Mouse (Mus musculus): ENCODE measurements around the gene Xylt1. TPM values are rescaled to one million over a fixed set of nuclear protein-coding genes. Genes with fewer than 3 reads are reported as not detected.
A peak's percentile ranks its signal among the peaks of the same experiment; 100 is the strongest.

The Xylt1 gene
- polyA plus RNA-seq, 1 experiment from 2014 or later, result 1.1 TPM

GRCm38 (mm10) chr7:117462196-117462935 lies 81.6 kb downstream of the Xylt1 start:
- WGBS, result 52% methylated on average over 7 of the region's 7 CpGs
- Histone ChIP-seq H3K9me3 (ENCODE audit: control insufficient read depth, low read length) (no peaks in the 10 kb centered on the region; the same call in 1 of the 2 replicates), H3K4me3 (ENCODE audit: low read depth, low read length) (no peak overlapping the region), H3K4me1 (ENCODE audit: control insufficient read depth, insufficient read depth, low read length) (no peaks in the 10 kb centered on the region), H3K27ac (ENCODE audit: low read depth, low read length) (no peak overlapping the region), H3K36me3 (ENCODE audit: control insufficient read depth, insufficient read depth, low read length) (no peaks in the 10 kb centered on the region), H3K9ac (ENCODE audit: low read length) (no peak overlapping the region), H3K4me2 (no peak overlapping the region), H3K27me3 (ENCODE audit: control insufficient read depth, insufficient read depth, low read length) (no peaks in the 10 kb centered on the region)
- no peak for DNase-seq (ENCODE audit: low spot score, missing footprints)
- ATAC-seq (ENCODE audit: low FRiP score), result no peak

DNA sequence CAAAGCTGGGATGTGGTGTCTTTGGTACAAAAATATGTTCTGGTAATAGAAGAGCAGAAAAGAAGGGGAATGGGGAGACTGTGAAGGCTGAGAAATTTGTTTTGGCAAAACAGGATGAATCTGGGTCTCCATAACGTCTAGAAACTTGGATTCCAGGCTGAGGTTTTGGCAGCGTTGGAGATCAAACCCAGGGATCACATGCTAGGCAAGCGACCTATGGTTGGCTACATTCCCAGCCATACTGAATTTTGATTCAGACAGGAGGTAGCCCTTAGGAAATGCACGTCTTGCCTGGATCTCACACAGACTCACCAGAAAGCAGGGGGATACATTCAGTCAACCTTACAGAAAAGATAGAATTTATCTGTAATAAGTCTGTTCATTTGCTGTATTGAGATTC lies 84.2 kb downstream of the Xylt1 start:
- Histone ChIP-seq H3K4me2 (no peak overlapping the region), H3K4me3 (ENCODE audit: low read depth, low read length) (no peak overlapping the region), H3K27me3 (ENCODE audit: control insufficient read depth, insufficient read depth, low read length) (no peaks in the 10 kb centered on the region), H3K4me1 (ENCODE audit: control insufficient read depth, insufficient read depth, low read length) (no peaks in the 10 kb centered on the region), H3K9ac (ENCODE audit: low read length) (no peak overlapping the region), H3K27ac (ENCODE audit: low read depth, low read length) (no peak overlapping the region), H3K9me3 (ENCODE audit: control insufficient read depth, low read length) (no peaks in the 10 kb centered on the region; the same call in 1 of the 2 replicates), H3K36me3 (ENCODE audit: control insufficient read depth, insufficient read depth, low read length) (no peaks in the 10 kb centered on the region)
- 89% methylated on average over 4 of the region's 4 CpGs for WGBS
- ATAC-seq (ENCODE audit: low FRiP score) (no peak), DNase-seq (ENCODE audit: low spot score, missing footprints) (no peak)

DNA sequence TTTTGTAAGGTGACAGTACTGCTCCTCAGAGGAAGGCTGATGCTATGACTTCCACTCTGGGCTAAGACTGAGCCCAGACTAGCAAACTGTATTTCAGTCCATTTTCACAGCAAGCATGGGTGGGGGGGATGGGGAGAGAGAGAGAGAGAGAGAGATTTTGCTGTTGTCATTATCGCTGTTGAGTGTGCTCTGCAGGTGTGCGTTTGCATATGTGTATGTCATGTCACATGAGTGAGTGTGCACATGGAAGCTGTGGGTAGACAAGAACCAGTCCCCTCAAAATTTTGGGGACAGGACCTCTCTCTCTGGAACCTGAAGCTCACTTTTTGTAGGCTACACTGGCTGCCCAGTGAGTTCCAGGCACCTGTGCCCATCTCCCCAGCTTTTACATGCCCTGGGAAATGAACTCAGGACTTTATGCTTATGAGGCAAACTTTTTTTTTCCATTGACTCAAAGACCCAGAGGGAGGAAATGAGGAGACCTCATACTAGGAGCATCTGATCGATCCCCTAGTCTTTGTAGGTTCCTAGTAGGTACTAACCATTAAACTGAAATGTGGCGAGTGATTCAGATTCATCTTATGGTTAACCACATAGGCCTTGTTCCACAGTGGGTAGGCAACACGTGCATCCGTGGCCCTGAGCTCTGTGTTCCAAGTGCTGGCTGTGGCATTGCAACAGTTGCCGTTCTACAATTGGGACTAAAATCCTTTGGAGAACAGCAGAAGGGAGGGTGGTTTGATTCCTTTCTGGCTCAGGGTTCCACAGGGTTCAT lies 85.4 kb downstream of the Xylt1 start:
- no peak overlapping the region for H3K27ac ChIP-seq (ENCODE audit: low read depth, low read length)
- H3K27me3 ChIP-seq (ENCODE audit: control insufficient read depth, insufficient read depth, low read length), result no peaks in the 10 kb centered on the region

DNA sequence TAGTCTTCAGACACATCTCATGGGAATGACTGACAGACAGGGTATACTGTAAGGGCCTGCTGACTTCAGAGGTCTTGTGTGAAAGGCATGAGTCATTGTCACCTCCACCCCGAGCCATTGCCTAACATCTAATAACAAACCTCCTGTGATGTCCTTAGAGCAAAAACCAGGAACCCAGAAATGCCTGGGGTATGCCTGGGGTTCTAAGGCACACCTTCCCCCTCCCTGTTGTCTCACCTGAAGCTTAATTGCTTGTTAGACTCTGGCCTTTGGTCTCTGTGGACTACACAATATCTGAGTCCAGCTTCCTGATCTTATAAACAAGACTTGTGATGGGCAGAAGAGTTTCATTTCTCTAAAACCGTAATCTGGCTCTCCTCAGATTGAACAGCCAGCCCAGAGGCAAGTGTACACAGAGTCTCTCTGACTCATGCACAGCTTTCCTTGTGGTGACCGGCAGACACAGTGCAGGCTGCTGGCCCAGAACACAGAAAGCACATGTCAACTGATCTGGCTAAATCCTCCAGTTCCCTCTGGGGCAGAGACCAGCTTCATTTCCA lies 89.5 kb downstream of the Xylt1 start:
- no peak for DNase-seq (ENCODE audit: low spot score, missing footprints)
- no peak for ATAC-seq (ENCODE audit: low FRiP score)
- Histone ChIP-seq H3K4me1 (ENCODE audit: control insufficient read depth, insufficient read depth, low read length) (peaks cover 26% of the 10 kb centered on the region), H3K4me2 (no peak overlapping the region), H3K4me3 (ENCODE audit: low read depth, low read length) (no peak overlapping the region), H3K9ac (ENCODE audit: low read length) (no peak overlapping the region), H3K9me3 (ENCODE audit: control insufficient read depth, low read length) (no peaks in the 10 kb centered on the region), H3K27me3 (ENCODE audit: control insufficient read depth, insufficient read depth, low read length) (no peaks in the 10 kb centered on the region), H3K27ac (ENCODE audit: low read depth, low read length) (no peak overlapping the region), H3K36me3 (ENCODE audit: control insufficient read depth, insufficient read depth, low read length) (no peaks in the 10 kb centered on the region)
- 83% methylated on average over 3 of the region's 3 CpGs for WGBS

More for the DNA sequence above, 85.4 kb downstream of the Xylt1 start:
- WGBS, result 92% methylated on average over 7 of the region's 7 CpGs
- no peak for DNase-seq (ENCODE audit: low spot score, missing footprints)
- no peak overlapping the region for H3K4me2 ChIP-seq
- no peak overlapping the region for H3K9ac ChIP-seq (ENCODE audit: low read length)
- H3K4me1 ChIP-seq (ENCODE audit: control insufficient read depth, insufficient read depth, low read length), result no peaks in the 10 kb centered on the region
- no peaks in the 10 kb centered on the region for H3K9me3 ChIP-seq (ENCODE audit: control insufficient read depth, low read length)
- H3K4me3 ChIP-seq (ENCODE audit: low read depth, low read length), result no peak overlapping the region
- no peak for ATAC-seq (ENCODE audit: low FRiP score)
- no peaks in the 10 kb centered on the region for H3K36me3 ChIP-seq (ENCODE audit: control insufficient read depth, insufficient read depth, low read length)

DNA sequence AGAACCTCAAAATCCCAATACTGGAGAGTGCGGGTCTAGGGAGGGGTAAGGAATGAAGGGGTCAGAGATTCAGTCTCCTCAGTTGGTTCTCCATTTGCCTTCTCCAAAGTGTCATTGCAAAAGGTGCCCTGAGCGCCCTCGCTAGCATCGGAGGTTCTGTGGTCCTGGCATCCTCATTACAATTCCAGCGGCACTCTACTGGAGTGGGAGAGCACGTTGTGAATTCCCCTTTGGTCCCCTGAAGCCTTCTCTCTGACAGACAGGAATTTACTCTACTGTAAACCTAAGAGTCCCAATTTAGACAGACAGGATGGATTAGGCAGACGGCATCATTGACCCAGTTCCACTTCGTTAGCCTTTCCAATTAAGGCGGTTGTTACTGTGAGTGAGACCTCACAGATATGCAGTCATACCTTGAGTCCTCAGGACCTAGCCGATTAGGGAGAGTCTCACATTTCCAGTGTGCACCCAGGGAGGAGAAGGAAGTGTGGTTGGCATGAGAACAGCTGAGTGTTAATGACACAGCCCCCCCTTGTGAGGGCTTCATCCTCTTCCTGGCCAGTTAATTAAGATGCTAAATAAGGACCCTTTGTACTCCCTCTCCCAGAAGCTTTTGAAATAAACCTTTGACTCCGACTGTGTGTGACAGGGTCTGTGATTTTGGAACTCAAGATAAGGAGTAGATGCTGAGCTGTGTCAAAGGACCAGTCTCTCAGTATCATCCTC lies 91.4 kb downstream of the Xylt1 start:
- Histone ChIP-seq H3K27me3 (ENCODE audit: control insufficient read depth, insufficient read depth, low read length) (no peaks in the 10 kb centered on the region), H3K27ac (ENCODE audit: low read depth, low read length) (no peak overlapping the region), H3K4me3 (ENCODE audit: low read depth, low read length) (no peak overlapping the region), H3K9me3 (ENCODE audit: control insufficient read depth, low read length) (no peaks in the 10 kb centered on the region), H3K36me3 (ENCODE audit: control insufficient read depth, insufficient read depth, low read length) (no peaks in the 10 kb centered on the region), H3K9ac (ENCODE audit: low read length) (no peak overlapping the region), H3K4me1 (ENCODE audit: control insufficient read depth, insufficient read depth, low read length) (peaks cover 26% of the 10 kb centered on the region), H3K4me2 (no peak overlapping the region)
- peak; percentile 47; the same call in 1 of the 2 replicates for ATAC-seq (ENCODE audit: low FRiP score)
- no peak for DNase-seq (ENCODE audit: low spot score, missing footprints)
- 44% methylated on average over 11 of the region's 11 CpGs for WGBS

DNA sequence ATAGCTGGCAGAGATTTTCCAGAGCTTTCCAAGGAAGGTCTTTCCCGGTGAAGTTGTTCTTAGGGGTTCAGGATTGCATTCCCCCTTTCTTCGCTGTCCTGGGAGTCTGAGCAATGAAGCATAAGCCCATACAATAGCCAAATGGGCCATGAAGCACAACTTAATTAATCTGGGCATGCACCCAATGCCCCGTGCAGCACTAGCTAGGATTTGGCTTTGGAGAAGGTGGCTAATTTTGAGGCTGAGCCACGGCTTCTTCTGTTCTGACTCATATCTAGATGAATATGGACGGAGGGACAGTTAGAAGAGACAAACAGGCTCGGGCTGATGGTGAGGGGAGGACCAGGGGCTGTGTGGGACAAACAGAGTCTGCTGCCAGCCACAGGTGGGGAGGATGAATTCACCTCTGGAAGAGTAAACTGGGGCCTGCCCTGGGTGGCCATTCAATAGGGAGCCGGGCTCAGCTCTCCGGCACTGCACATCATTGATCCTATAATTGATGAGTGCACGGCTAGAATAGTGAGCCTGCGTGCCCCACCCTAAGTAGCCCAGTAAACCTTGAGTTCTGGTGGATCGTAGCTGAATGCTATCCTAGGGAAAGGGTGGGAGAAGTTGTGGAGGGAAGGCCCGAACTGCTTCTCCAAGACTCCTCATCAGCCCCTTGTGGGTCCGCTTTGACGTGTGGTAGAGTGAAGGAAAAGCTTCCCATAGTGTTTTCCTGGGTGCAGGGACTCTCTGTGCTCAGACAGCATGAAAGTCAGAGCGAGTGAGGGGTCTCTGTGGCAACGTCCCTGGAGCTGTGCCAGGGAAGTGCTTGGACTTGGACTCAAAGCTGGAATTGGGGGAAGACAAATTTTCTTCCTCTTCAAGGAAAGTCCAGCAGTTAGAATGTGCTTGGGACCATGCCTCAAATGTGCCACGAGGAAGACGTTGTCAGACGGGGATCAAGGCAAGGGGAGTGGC lies 92.3 kb downstream of the Xylt1 start:
- DNase-seq (ENCODE audit: low spot score, missing footprints), result no peak
- ATAC-seq (ENCODE audit: low FRiP score), result peak; percentile 15; the same call in 1 of the 2 replicates

GRCm38 (mm10) chr7:117474302-117474701 lies 93.5 kb downstream of the Xylt1 start:
- H3K9me3 ChIP-seq (ENCODE audit: control insufficient read depth, low read length), result no peaks in the 10 kb centered on the region
- H3K4me3 ChIP-seq (ENCODE audit: low read depth, low read length), result no peak overlapping the region
- H3K36me3 ChIP-seq (ENCODE audit: control insufficient read depth, insufficient read depth, low read length), result no peaks in the 10 kb centered on the region
- WGBS, result 2% methylated on average over 2 of the region's 2 CpGs
- H3K27ac ChIP-seq (ENCODE audit: low read depth, low read length), result no peak overlapping the region
- no peak overlapping the region for H3K9ac ChIP-seq (ENCODE audit: low read length)
- peak; percentile 90 for DNase-seq (ENCODE audit: low spot score, missing footprints)
- H3K27me3 ChIP-seq (ENCODE audit: control insufficient read depth, insufficient read depth, low read length), result no peaks in the 10 kb centered on the region
- peaks cover 26% of the 10 kb centered on the region for H3K4me1 ChIP-seq (ENCODE audit: control insufficient read depth, insufficient read depth, low read length)
- H3K4me2 ChIP-seq, result no peak overlapping the region
- peak; percentile 67 for ATAC-seq (ENCODE audit: low FRiP score)

More for the DNA sequence above, 92.3 kb downstream of the Xylt1 start:
- Histone ChIP-seq H3K27me3 (ENCODE audit: control insufficient read depth, insufficient read depth, low read length) (no peaks in the 10 kb centered on the region), H3K9me3 (ENCODE audit: control insufficient read depth, low read length) (no peaks in the 10 kb centered on the region), H3K36me3 (ENCODE audit: control insufficient read depth, insufficient read depth, low read length) (no peaks in the 10 kb centered on the region), H3K4me1 (ENCODE audit: control insufficient read depth, insufficient read depth, low read length) (peaks cover 26% of the 10 kb centered on the region), H3K4me2 (no peak overlapping the region), H3K27ac (ENCODE audit: low read depth, low read length) (no peak overlapping the region), H3K4me3 (ENCODE audit: low read depth, low read length) (no peak overlapping the region), H3K9ac (ENCODE audit: low read length) (no peak overlapping the region)
- 31% methylated on average over 19 of the region's 19 CpGs for WGBS

GRCm38 (mm10) chr7:117475106-117475505 lies 94.3 kb downstream of the Xylt1 start:
- no peak overlapping the region for H3K27ac ChIP-seq (ENCODE audit: low read depth, low read length)

More at GRCm38 (mm10) chr7:117475106-117475505, 94.3 kb downstream of the Xylt1 start:
- Histone ChIP-seq H3K36me3 (ENCODE audit: control insufficient read depth, insufficient read depth, low read length) (no peaks in the 10 kb centered on the region), H3K9ac (ENCODE audit: low read length) (no peak overlapping the region), H3K27me3 (ENCODE audit: control insufficient read depth, insufficient read depth, low read length) (no peaks in the 10 kb centered on the region), H3K4me2 (no peak overlapping the region), H3K9me3 (ENCODE audit: control insufficient read depth, low read length) (no peaks in the 10 kb centered on the region), H3K4me3 (ENCODE audit: low read depth, low read length) (no peak overlapping the region), H3K4me1 (ENCODE audit: control insufficient read depth, insufficient read depth, low read length) (peaks cover 26% of the 10 kb centered on the region)
- WGBS, result 70% methylated on average over 4 of the region's 4 CpGs
- ATAC-seq (ENCODE audit: low FRiP score) (no peak), DNase-seq (ENCODE audit: low spot score, missing footprints) (no peak)
